Mouse (Mus musculus) midbrain, embryonic 16.5 days (tissue): ENCODE data around the gene Mta1. TPM values are rescaled to one million over a fixed set of nuclear protein-coding genes. Genes with fewer than 3 reads are reported as not detected.

Experiments
- ATAC-seq: fragments of 200-750 bp; cut with Nextera tagmentation; 2 replicates; pipeline ENCODE4 v1.8.0; 2017; ENCODE audit warnings: moderate TSS enrichment
- H3K27ac ChIP-seq: fragments of 300-500 bp; sonication (generic); 2 replicates; pipeline ENCODE4 v1.5.1; 2014; ENCODE audit warnings: mild to moderate bottlenecking, low read length, mixed read lengths
- H3K27me3 ChIP-seq: fragments of 300-500 bp; sonication (generic); 2 replicates; pipeline ENCODE4 v1.6.1; 2014; ENCODE audit warnings: low read depth, low read length, mixed read lengths; ENCODE audit not compliant: control insufficient read depth, insufficient read depth
- H3K36me3 ChIP-seq: fragments of 300-500 bp; sonication (generic); 2 replicates; pipeline ENCODE4 v1.6.1; 2014; ENCODE audit warnings: mild to moderate bottlenecking, low read length, moderate library complexity, mixed read lengths; ENCODE audit not compliant: control insufficient read depth, insufficient read depth
- H3K4me1 ChIP-seq: fragments of 300-500 bp; sonication (generic); 2 replicates; pipeline ENCODE4 v1.6.1; 2014; ENCODE audit warnings: mild to moderate bottlenecking, low read length, mixed read lengths; ENCODE audit not compliant: control insufficient read depth, insufficient read depth
- H3K4me2 ChIP-seq: fragments of 300-500 bp; sonication (generic); 2 replicates; pipeline ENCODE4 v1.6.1; 2014; ENCODE audit warnings: mild to moderate bottlenecking, low read length, mixed read lengths
- H3K4me3 ChIP-seq: fragments of 300-500 bp; sonication (generic); 2 replicates; pipeline ENCODE4 v1.5.1; 2014; ENCODE audit warnings: low read depth, mild to moderate bottlenecking, low read length, moderate library complexity, mixed read lengths
- H3K9ac ChIP-seq: fragments of 300-500 bp; sonication (generic); 2 replicates; pipeline ENCODE4 v1.6.1; 2014; ENCODE audit warnings: low read depth, low read length, mixed read lengths
- H3K9me3 ChIP-seq: fragments of 300-500 bp; sonication (generic); replicated peaks from 2 replicates; pipeline ENCODE4 v1.6.1; 2014; ENCODE audit warnings: mild to moderate bottlenecking, low read length, mixed read lengths; ENCODE audit not compliant: control insufficient read depth, poor library complexity, severe bottlenecking
- WGBS: fragments of 180-500 bp; shearing (Covaris S2); extraction: QIAGEN DNeasy Blood & Tissue Kit; methylation state at CpG from one replicate; pipeline ENCODE4 v1.1.7; 2014; 5-methylcytosine and 5-hydroxymethylcytosine counted together
- microRNA-seq: library from miRNA; unstranded; fragments of <30 nt; microRNA quantifications from one replicate; pipeline ENCODE4, GENCODE M21; 2017
- polyA plus RNA-seq: library from polyadenylated mRNA; unstranded; fragments of >200 nt; fragmentation: Nextera tagmentation; extraction: Ambion mirVana; gene quantifications from 2 replicates; pipeline ENCODE4 v1.2.1, GENCODE M21; 2015

Mta1 gene
- polyA plus RNA-seq, 1 experiment from 2014 or later = 14.4 TPM

DNA sequence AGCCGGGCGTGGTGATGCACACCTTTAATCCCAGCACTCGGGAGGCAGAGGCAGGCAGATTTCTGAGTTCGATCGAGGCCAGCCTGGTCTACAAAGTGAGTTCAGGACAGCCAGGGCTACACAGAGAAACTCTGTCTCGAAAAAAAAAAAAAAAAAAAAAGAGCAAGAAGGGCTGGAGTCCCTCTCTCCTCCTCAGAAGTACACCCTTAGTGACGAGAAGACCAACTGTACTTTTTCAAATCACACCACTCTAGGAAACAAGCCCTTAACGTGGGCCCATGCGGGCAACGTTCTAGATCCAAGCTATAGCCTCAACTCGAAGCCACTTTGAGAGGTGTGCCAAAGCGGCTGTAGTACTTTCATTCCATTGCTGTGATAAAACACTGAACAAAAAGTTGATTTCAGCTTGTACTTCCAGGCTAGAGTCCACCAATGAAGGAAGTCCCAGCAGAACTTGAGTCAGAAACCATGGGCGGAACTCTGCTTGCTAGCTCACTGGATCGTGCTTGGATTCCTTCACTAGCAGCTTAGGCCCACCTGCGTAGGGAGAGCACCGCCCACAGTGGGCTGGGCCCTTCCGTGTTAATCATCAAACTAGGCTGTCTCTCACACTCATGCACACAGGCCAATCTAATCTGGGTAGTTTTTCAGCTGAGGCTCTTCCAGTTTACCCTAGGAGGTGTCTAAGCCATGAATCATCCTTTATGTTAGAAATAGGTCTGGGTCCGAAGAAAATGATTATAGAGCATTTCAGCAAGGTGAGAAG, 79.1 kb downstream of the Mta1 start:
- Histone ChIP-seq H3K4me3 (no peak overlapping the region), H3K4me2 (no peak overlapping the region), H3K9ac (no peak overlapping the region), H3K9me3 (no peaks in the 10 kb centered on the region), H3K27me3 (no peaks in the 10 kb centered on the region), H3K4me1 (no peaks in the 10 kb centered on the region), H3K27ac (no peak overlapping the region), H3K36me3 (no peaks in the 10 kb centered on the region)
- ATAC-seq = no peak
- WGBS = 89% methylated on average over 18 of the region's 18 CpGs

DNA sequence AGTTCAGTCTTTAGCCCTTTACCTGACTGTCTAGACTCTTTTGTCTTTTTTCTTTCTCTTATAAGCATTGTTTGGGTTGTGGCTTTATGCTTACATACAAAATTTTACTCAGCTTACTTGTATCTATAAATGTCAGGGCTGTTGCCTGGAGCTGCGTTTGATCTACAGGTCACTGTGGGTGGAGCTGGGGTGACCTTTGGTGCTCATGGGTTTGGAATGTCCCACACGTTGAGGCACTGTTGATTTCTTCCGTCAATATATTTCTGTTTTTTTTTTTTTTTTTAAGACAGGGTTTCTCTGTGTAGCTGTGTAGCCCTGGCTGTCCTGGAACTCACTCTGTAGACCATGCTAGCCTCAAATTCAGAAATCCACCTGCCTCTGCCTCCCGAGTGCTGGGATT, 82.9 kb downstream of the Mta1 start:
- H3K27ac ChIP-seq = no peak overlapping the region
- H3K4me2 ChIP-seq = no peak overlapping the region
- 75% methylated on average over 4 of the region's 4 CpGs for WGBS
- ATAC-seq = no peak
- H3K9ac ChIP-seq = no peak overlapping the region
- H3K4me3 ChIP-seq = no peak overlapping the region
- no peaks in the 10 kb centered on the region for H3K9me3 ChIP-seq
- no peaks in the 10 kb centered on the region for H3K36me3 ChIP-seq
- no peaks in the 10 kb centered on the region for H3K27me3 ChIP-seq
- H3K4me1 ChIP-seq = no peaks in the 10 kb centered on the region

DNA sequence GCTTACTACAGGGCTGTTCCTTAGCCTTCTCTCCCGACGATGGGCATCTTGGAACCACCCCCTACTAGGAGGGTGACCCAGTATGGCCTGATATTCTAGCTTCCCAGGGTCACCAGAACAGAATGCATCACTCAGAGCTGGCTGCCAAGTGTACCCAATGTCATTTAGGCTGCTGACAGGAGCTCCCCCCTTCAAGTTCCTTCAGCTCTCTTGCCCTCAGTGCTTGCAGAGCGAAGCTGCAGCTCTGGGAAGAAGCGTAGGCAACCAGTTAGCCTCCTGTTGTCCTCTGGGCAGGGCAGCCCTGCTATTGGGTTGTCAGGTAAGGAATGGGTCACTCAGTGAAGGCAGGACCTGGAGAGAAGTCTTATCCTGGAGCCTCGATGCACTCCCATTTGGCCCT, 86.9 kb downstream of the Mta1 start:
- peaks cover 15% of the 10 kb centered on the region for H3K4me1 ChIP-seq
- no peaks in the 10 kb centered on the region for H3K9me3 ChIP-seq
- no peak overlapping the region for H3K27ac ChIP-seq
- peak overlapping the region; percentile 80; the same call in 1 of the 2 replicates for H3K4me2 ChIP-seq
- H3K36me3 ChIP-seq = peaks cover 10% of the 10 kb centered on the region
- 0 out of 2 replicates have a peak overlapping the region, but pooled peaks have one; percentile 89 for H3K9ac ChIP-seq
- H3K4me3 ChIP-seq = no peak overlapping the region
- no peaks in the 10 kb centered on the region for H3K27me3 ChIP-seq
- WGBS = 64% methylated on average over 5 of the region's 5 CpGs
- ATAC-seq = no peak

DNA sequence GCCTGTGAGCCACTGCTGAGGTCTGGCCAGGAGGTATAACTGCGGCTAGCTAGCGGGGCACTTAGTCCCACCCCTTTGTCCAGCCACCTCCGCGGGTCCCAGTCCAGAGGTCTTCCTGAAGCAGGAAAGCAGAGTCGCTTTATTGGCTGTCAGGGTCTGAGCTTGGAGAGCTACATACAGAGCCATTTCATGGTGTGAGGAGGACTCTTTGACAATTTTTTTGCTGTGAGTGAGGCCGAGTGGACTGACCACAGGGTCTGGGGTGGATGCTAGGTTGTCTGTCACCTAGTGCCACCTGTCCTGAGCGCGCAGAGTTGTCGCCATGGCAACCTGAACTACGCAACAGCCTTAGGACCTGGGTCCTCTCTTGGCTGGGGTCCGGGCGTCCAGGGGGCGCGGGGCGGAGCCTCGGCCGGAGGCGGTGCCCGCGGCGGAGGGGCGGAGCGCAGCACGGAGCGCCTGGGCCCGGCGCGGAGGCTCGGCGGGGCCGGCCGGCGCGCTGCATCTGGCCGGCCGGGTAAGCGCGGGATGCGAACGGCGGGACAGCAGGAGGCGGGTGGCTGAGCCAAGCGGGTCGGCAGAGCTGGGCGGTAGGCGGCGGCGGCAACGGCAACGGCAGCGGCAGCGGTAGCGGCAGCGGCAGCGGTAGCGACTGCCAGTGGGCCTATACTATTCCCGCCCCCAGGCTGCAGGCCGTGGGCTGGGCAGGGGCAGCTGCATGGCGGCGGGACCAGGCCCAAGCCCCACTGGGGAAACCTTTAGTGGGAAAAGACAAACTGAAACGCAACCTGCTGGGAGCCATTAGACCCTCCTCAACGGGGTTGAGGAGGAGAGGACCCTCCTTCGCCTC, 87.6 kb downstream of the Mta1 start, which contains the start of gene Tmem121:
Gene Tmem121 (plus strand): TSS at position 489 of the 850 bp plus-strand sequence.
- Histone ChIP-seq H3K27me3 (no peaks in the 10 kb centered on the region), H3K27ac (peak within 1 kb of the TSS; percentile 58), H3K4me2 (peak within 1 kb of the TSS; percentile 80), H3K9ac (peak within 1 kb of the TSS; percentile 89), H3K4me1 (peaks cover 15% of the 10 kb centered on the region), H3K4me3 (peak within 1 kb of the TSS; percentile 77), H3K9me3 (no peaks in the 10 kb centered on the region), H3K36me3 (peaks cover 14% of the 10 kb centered on the region)
- ATAC-seq = peak; percentile 52
- WGBS = under 1% methylated on average over 58 of the region's 63 CpGs

DNA sequence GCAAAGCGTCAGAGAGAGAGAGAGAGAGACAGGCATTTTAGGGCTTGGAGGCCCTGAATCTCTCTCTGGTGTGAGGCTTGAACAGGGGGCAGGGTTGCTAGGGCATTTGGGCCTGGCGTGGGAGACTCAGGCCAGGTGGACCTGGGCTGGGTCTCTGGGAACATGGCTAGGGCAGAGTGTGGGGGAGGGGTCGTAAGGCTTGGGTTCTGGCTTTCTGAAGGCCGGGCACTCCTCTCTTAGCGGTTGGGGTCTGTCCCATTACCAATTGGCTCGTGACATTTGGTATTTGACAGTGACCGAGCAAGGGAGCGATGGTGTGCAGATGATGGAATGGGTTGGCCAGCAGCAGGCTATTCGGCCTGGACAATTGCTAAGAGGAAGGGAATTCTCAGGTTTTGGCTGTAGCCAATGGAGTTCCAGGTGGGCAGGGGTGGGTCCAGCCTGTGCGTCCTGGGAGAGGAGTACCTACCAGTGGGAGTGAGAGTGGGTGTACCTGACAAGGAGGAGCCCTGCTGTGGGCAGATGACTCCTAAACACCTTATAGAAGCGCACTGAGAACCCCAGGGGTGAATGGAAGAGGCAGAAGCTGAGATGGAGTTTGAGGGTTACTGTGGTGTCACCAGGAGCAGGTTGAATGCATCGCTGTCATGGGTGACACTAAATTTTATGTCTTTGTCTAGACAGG, 88.4 kb downstream of the Mta1 start:
- Histone ChIP-seq H3K36me3 (peaks cover 17% of the 10 kb centered on the region), H3K9me3 (no peaks in the 10 kb centered on the region), H3K27ac (peak overlapping the region; percentile 58; the same call in 1 of the 2 replicates), H3K4me1 (peaks cover 15% of the 10 kb centered on the region), H3K4me3 (peak overlapping the region; percentile 77), H3K27me3 (no peaks in the 10 kb centered on the region), H3K4me2 (peak overlapping the region; percentile 80), H3K9ac (peak overlapping the region; percentile 89)
- ATAC-seq = 0 out of 2 replicates have a peak, but pooled peaks have one; percentile 2
- 38% methylated on average over 12 of the region's 12 CpGs for WGBS

Small RNA genes lying within 50 kb of the gene (microRNA-seq; reads per million reads assigned to microRNA genes)
- not detected for gene Gm44471

Other genes with a start within 250 kb of the Mta1 start
- gene Gpr132, start 230.1 kb upstream of the Mta1 start, polyA plus RNA-seq = 0.14 TPM in 1 of 2 replicates, not detected in the other
- 10.4 and 14.8 TPM in 2 replicates for gene Jag2, start 168.5 kb upstream of the Mta1 start, polyA plus RNA-seq
- gene Nudt14, start 156.2 kb upstream of the Mta1 start, polyA plus RNA-seq = 48.0 and 53.1 TPM in 2 replicates
- 55.5 and 58.8 TPM in 2 replicates for gene Btbd6, start 121.8 kb upstream of the Mta1 start, polyA plus RNA-seq
- gene Brf1, start 97.6 kb upstream of the Mta1 start, polyA plus RNA-seq = 44.2 and 46.5 TPM in 2 replicates
- gene Pacs2, start 83.8 kb upstream of the Mta1 start, polyA plus RNA-seq = 27.6 and 32.3 TPM in 2 replicates
- gene Tex22, start 23.8 kb upstream of the Mta1 start, polyA plus RNA-seq = not detected in 2 replicates
- gene Crip2, start 42.0 kb downstream of the Mta1 start, polyA plus RNA-seq = 369 and 395 TPM in 2 replicates
- 16.8 and 23.3 TPM in 2 replicates for gene Crip1, start 48.0 kb downstream of the Mta1 start, polyA plus RNA-seq
- 11.0 and 11.4 TPM in 2 replicates for gene Tedc1, start 58.1 kb downstream of the Mta1 start, polyA plus RNA-seq
- gene Tmem121, start 87.7 kb downstream of the Mta1 start, polyA plus RNA-seq = 47.2 and 50.3 TPM in 2 replicates